Comparison of ENCODE assay signal across 8 mouse cellular contexts in the genomic region with DNA sequence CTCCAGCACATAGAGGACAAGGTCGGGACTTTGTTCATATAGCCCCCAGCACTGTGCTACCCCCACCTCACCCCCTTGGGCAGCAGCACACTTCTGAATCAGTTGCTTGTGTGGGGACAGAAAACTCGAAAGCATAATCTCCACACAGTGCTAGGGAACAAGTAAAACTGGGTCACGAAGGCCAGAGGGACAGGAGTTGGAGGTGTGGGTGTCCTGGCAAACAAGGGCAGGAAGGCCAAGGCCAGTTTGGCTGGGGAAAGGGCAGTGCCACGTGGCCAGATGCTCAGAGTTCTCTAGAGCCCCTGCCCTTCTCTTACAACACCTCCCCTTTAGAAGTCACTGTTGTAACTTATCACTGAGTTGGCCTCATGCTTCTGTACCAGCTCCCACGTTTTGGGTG. TPM values are rescaled to one million over a fixed set of nuclear protein-coding genes. Genes with fewer than 3 reads are reported as not detected.
DNase-seq lines count a peak whose midpoint lies in the region; ATAC-seq lines count a peak whose summit lies in the region.

No protein-coding gene starts in this region.

- H3K4me3 ChIP-seq in kidney, embryonic 15.5 days (replicated peaks), result no peak overlapping the region
- no peak overlapping the region for H3K4me3 ChIP-seq in stomach, embryonic 15.5 days (replicated peaks)

- WGBS in kidney, embryonic 15.5 days, result 59% methylated on average over 5 of the region's 5 CpGs
- 46% methylated on average over 5 of the region's 5 CpGs for whole genome bisulfite sequencing in stomach, embryonic 15.5 days

- peaks cover 69% of the 10 kb centered on the region for H3K4me1 ChIP-seq in kidney, embryonic 15.5 days
- peaks cover 49% of the 10 kb centered on the region for H3K4me1 ChIP-seq in stomach, embryonic 15.5 days

- peaks cover 4% of the 10 kb centered on the region; the same call in 1 of the 2 replicates for H3K36me3 ChIP-seq in kidney, embryonic 15.5 days
- no peaks in the 10 kb centered on the region; the same call in 1 of the 2 replicates for H3K36me3 ChIP-seq in stomach, embryonic 15.5 days

- no peak for ATAC-seq in kidney, embryonic 15.5 days (replicated peaks; ENCODE audit: low FRiP score)
- no peak for ATAC-seq in stomach, embryonic 15.5 days (ENCODE audit: insufficient read depth, low FRiP score, low read depth)

- intact Hi-C loops in heart, postnatal 36 days (cut with DNase I), result no loop called here

- no peak for DNase-seq in kidney, postnatal 36 days
- peak; percentile 5 for DNase-seq in urinary bladder, postnatal 10 days (ENCODE audit: low spot score)
- no peak for DNase-seq in urinary bladder, postnatal 36 days (ENCODE audit: low spot score in 2 of 2)
- DNase-seq in heart, postnatal 36 days, result peak; percentile 8 to 12
- DNase-seq in left cerebral cortex, adult 18-20 months (ENCODE audit: low spot score in 2 of 2), result no peak
- no peak for DNase-seq in natural killer cell, adult 2 months (ENCODE audit: low spot score in 2 of 2)

- no peaks in the 10 kb centered on the region for H3K9me3 ChIP-seq in kidney, embryonic 15.5 days (replicated peaks)
- H3K9me3 ChIP-seq in stomach, embryonic 15.5 days, result no peaks in the 10 kb centered on the region

- no peaks in the 10 kb centered on the region for H3K27me3 ChIP-seq in kidney, embryonic 15.5 days
- no peaks in the 10 kb centered on the region for H3K27me3 ChIP-seq in stomach, embryonic 15.5 days (replicated peaks)

- peak overlapping the region; percentile 77 for H3K4me2 ChIP-seq in kidney, embryonic 15.5 days
- H3K4me2 ChIP-seq in stomach, embryonic 15.5 days, result peak overlapping the region; percentile 82; the same call in 1 of the 2 replicates

- peak overlapping the region; percentile 9; the same call in 1 of the 2 replicates for H3K9ac ChIP-seq in kidney, embryonic 15.5 days
- no peak overlapping the region for H3K9ac ChIP-seq in stomach, embryonic 15.5 days

- H3K27ac ChIP-seq in kidney, embryonic 15.5 days, result no peak overlapping the region
- no peak overlapping the region for H3K27ac ChIP-seq in stomach, embryonic 15.5 days

RNA-seq across cellular contexts. Expression of a gene that starts 3.4 kb away (rescaled TPM):
- polyA plus RNA-seq in kidney, embryonic 15.5 days (2015; fragmentation: Nextera tagmentation; extraction: Ambion mirVana), result 4.2 and 4.3 TPM in 2 replicates
- 10 to 100 TPM; 54.3 to 62.0 TPM for total RNA-seq in heart, postnatal 36 days (2021)
- 5.3 and 6.4 TPM in 2 replicates for polyA plus RNA-seq in stomach, embryonic 15.5 days (2015; fragmentation: Nextera tagmentation; extraction: Ambion mirVana)
- total RNA-seq in left cerebral cortex, adult 18-20 months (2021), result 10 to 100 TPM; 21.2 to 27.8 TPM

RNA-seq across cellular contexts. Expression of a gene that starts 3.7 kb away (rescaled TPM):
- polyA plus RNA-seq in kidney, embryonic 15.5 days (2015; fragmentation: Nextera tagmentation; extraction: Ambion mirVana), result 1.1 and 1.7 TPM in 2 replicates
- under 1 TPM; 0.89 TPM for total RNA-seq in heart, postnatal 36 days (2021)
- 1.3 and 1.4 TPM in 2 replicates for polyA plus RNA-seq in stomach, embryonic 15.5 days (2015; fragmentation: Nextera tagmentation; extraction: Ambion mirVana)
- total RNA-seq in left cerebral cortex, adult 18-20 months (2021), result 1 to 10 TPM; 1.8 to 2.3 TPM

RNA-seq across cellular contexts. Expression of a gene that starts 4.0 kb away (rescaled TPM):
- polyA plus RNA-seq in kidney, embryonic 15.5 days (2015; fragmentation: Nextera tagmentation; extraction: Ambion mirVana), result 93.5 and 100 TPM in 2 replicates
- 10 to 100 TPM; 21.9 to 28.9 TPM for total RNA-seq in heart, postnatal 36 days (2021)
- 79.3 and 79.8 TPM in 2 replicates for polyA plus RNA-seq in stomach, embryonic 15.5 days (2015; fragmentation: Nextera tagmentation; extraction: Ambion mirVana)
- 10 to 100 TPM; 33.0 to 38.1 TPM for total RNA-seq in left cerebral cortex, adult 18-20 months (2021)

RNA-seq across cellular contexts. Expression of a gene that starts 28.9 kb away (rescaled TPM):
- polyA plus RNA-seq in kidney, embryonic 15.5 days (2015; fragmentation: Nextera tagmentation; extraction: Ambion mirVana), result 108 and 118 TPM in 2 replicates
- 10 to 100 TPM; 73.6 to 75.4 TPM for total RNA-seq in heart, postnatal 36 days (2021)
- polyA plus RNA-seq in stomach, embryonic 15.5 days (2015; fragmentation: Nextera tagmentation; extraction: Ambion mirVana), result 110 and 112 TPM in 2 replicates
- 10 to 100 TPM; 67.9 to 70.1 TPM for total RNA-seq in left cerebral cortex, adult 18-20 months (2021)

RNA-seq across cellular contexts. Expression of a gene that starts 29.0 kb away (rescaled TPM):
- 76.8 and 81.0 TPM in 2 replicates for polyA plus RNA-seq in kidney, embryonic 15.5 days (2015; fragmentation: Nextera tagmentation; extraction: Ambion mirVana)
- 10 to 100 TPM; 58.1 to 59.1 TPM for total RNA-seq in heart, postnatal 36 days (2021)
- 64.5 and 72.0 TPM in 2 replicates for polyA plus RNA-seq in stomach, embryonic 15.5 days (2015; fragmentation: Nextera tagmentation; extraction: Ambion mirVana)
- total RNA-seq in left cerebral cortex, adult 18-20 months (2021), result 10 to 100 TPM; 70.4 to 89.3 TPM

Comparison
In these comparisons a context has a peak if more than half of its experiments do, and no peak if none do; other contexts are left out.
1. DNase-seq: peak in urinary bladder, postnatal 10 days (single experiment) and heart, postnatal 36 days (2 of 2); none in kidney, postnatal 36 days (0 of 2), urinary bladder, postnatal 36 days (0 of 2), left cerebral cortex, adult 18-20 months (0 of 2) and natural killer cell, adult 2 months (0 of 2).